Mouse (Mus musculus) ES-Bruce4 (cell line): ENCODE data around the gene Tbc1d10b.

ENCODE experiments used
- CTCF ChIP-seq: IDR thresholded peaks from one replicate; pipeline ENCODE4 v1.8.1; 2011; ENCODE audit warnings: low read depth, low read length
- POLR2A ChIP-seq: IDR thresholded peaks from one replicate; pipeline ENCODE4 v1.8.1; 2011; ENCODE audit warnings: low read length; ENCODE audit not compliant: insufficient read depth

DNA sequence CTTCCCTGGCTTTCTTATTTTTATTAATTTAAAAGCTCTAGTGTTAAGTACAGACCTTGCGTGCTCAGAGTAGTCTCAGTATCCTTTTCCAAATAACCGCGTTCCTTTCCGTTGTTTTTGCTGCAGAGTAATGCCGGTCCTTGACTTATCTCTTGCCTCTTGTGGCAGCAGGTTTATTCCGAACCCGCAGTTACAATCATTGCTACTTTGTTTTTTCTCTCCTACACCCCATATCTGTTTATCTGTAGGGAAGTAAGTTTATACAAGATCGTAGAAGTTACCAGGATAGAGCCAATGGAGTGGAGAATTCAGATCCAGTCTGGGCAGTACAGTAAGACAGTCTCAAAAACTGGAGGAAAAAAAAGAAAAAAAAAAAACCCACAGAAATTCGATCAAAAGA, 25.5 kb upstream of the Tbc1d10b start:
- no peak for TF ChIP-seq CTCF
- TF ChIP-seq POLR2A = no peak
